Mouse (Mus musculus) small intestine, adult 2 months (tissue): ENCODE measurements around the gene S100a1.

Source experiments
- CTCF ChIP-seq: fragments of 200-500 bp; IDR thresholded peaks from 2 replicates; pipeline ENCODE4 v1.5.1; 2012; ENCODE audit warnings: low read depth, mild to moderate bottlenecking, control low read depth, inconsistent platforms, low read length, moderate library complexity, mixed read lengths; ENCODE audit not compliant: insufficient replicate concordance, insufficient read length; ENCODE audit errors: extremely low read depth
- POLR2A ChIP-seq: fragments of 200-500 bp; IDR thresholded peaks from 2 replicates; pipeline ENCODE4 v1.6.1; 2012; ENCODE audit warnings: low read depth, mild to moderate bottlenecking, control low read depth, inconsistent platforms, low read length, moderate library complexity

- TF ChIP-seq CTCF = no peak
- no peak for TF ChIP-seq POLR2A
Observed at GRCm38 (mm10) chr3:90512276-90512675, 1.9 kb downstream of the S100a1 start.
